Mouse (Mus musculus) urinary bladder, adult 18-20 months (tissue): ENCODE results near the gene Ntpcr.

Experiments
- DNase-seq, 2 experiments: peaks; one replicate each; pipeline ENCODE4 v3.0.0; 2022; ENCODE audit warnings: low spot score in 2 of 2, mixed read lengths in 2 of 2

Ntpcr gene

GRCm38 (mm10) chr8:125773281-125773803 is 43.6 kb downstream of the Ntpcr start:
- no peak for DNase-seq

GRCm38 (mm10) chr8:125775031-125775430 is 45.3 kb downstream of the Ntpcr start:
- DNase-seq = no peak

- no peak for DNase-seq
Measured at GRCm38 (mm10) chr8:125776314-125776713, 46.6 kb downstream of the Ntpcr start.

GRCm38 (mm10) chr8:125776800-125777199 is 47.0 kb downstream of the Ntpcr start:
- peak; percentile 26 to 80 for DNase-seq

GRCm38 (mm10) chr8:125777478-125778164 is 47.9 kb downstream of the Ntpcr start:
- DNase-seq = no peak

GRCm38 (mm10) chr8:125778919-125779318 is 49.2 kb downstream of the Ntpcr start:
- DNase-seq = no peak

GRCm38 (mm10) chr8:125779656-125780055 is 49.9 kb downstream of the Ntpcr start:
- no peak for DNase-seq

- no peak for DNase-seq
Measured at GRCm38 (mm10) chr8:125782161-125782560, 52.4 kb downstream of the Ntpcr start.

GRCm38 (mm10) chr8:125786886-125787285 is 57.1 kb downstream of the Ntpcr start:
- DNase-seq = no peak

GRCm38 (mm10) chr8:125792816-125793455 is 63.2 kb downstream of the Ntpcr start:
- DNase-seq = no peak

GRCm38 (mm10) chr8:125795341-125795740 is 65.6 kb downstream of the Ntpcr start:
- no peak for DNase-seq

GRCm38 (mm10) chr8:125796970-125797369 is 67.2 kb downstream of the Ntpcr start:
- no peak for DNase-seq
